Mouse (Mus musculus) neutrophil, adult 65 days (primary cell): Measurements from ENCODE around the gene Exosc3. TPM values are rescaled to one million over a fixed set of nuclear protein-coding genes. Genes with fewer than 3 reads are reported as not detected.

Source experiments
- total RNA-seq: library from RNA; stranded (reverse); gene quantifications from 2 replicates; pipeline ENCODE4 v1.2.4, GENCODE M21; 2023

Exosc3 gene
- total RNA-seq, result 21.9 and 25.1 TPM in 2 replicates

DNA sequence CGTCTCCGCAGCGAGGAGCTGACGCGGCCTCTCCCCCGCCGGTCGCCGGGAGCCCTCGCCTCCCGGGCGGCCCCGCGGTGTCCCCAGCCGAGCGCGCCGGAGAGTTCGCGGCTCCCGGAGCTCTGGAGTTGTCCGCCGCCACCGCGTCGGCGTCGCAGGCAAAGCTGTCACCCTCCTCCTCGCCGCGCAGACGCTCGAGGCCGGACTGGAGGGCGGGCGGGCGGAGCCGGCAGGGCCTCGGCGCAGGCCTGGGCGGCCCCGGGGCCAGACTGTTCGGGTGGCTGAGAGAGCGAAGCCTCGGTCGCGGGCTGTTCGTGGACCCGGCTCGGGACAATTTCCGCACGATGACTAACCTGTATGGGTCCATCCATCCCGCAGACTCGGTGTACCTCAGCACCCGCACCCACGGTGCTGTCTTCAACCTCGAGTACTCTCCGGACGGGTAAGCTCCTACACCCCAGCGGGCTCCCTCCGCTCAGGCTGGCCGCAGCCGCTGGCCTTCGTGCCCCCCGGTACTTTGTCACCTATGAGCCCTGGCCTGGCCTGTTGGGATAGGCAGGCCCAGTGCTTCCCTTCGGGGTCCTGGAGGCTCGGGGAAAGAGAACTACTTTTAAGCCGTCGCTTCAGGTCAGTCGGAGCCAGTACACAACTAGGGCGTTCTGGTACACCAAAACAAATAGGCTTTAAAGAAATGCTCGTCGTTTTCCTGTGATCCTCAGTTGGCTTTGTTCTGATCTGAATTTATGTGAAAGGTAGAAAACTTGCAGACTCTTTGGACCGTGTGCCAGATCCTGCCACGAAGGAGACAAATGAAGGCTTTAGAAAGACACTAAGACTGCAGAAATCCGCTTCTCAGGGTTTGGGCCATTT lies at the start of gene Exosc3:
Gene Exosc3, minus strand, starts transcription at position 447 of the 870 bp plus-strand sequence.

GRCm38 (mm10) chr4:45341669-45342249 lies 773 bp downstream of the Exosc3 start, which contains the start of gene Dcaf10:
Gene Dcaf10 (plus strand): TSS chr4:45342101.

GRCm38 (mm10) chr4:45296662-45297564 lies 45.6 kb downstream of the Exosc3 start, which contains the start of gene Trmt10b:
Gene Trmt10b (plus strand): TSS chr4:45297127.

Other genes with a start within 250 kb of the Exosc3 start
- 25.0 and 25.9 TPM in 2 replicates for gene Tomm5, start 234.6 kb downstream of the Exosc3 start, total RNA-seq
- gene Frmpd1, start 157.9 kb downstream of the Exosc3 start, total RNA-seq, result 0.07 TPM in 1 of 2 replicates, not detected in the other
- gene Trmt10b, start 45.6 kb downstream of the Exosc3 start, total RNA-seq, result 3.6 and 4.1 TPM in 2 replicates
- 19.6 and 30.0 TPM in 2 replicates for gene Dcaf10, start 631 bp downstream of the Exosc3 start, total RNA-seq
- gene Slc25a51, start 66.0 kb upstream of the Exosc3 start, total RNA-seq, result 33.5 and 38.3 TPM in 2 replicates
- gene Shb, start 189.7 kb upstream of the Exosc3 start, total RNA-seq, result 1.8 and 3.1 TPM in 2 replicates